Mouse (Mus musculus): ENCODE measurements around the gene Pcbp4. TPM values are rescaled to one million over a fixed set of nuclear protein-coding genes. Genes with fewer than 3 reads are reported as not detected.
A peak's percentile ranks its signal among the peaks of the same experiment; 100 is the strongest.

The Pcbp4 gene
- polyA plus RNA-seq, 1 experiment, result 90.3 TPM

- H3K27me3 ChIP-seq (replicated peaks; ENCODE audit: control insufficient read depth, insufficient read depth, low read length), result no peaks in the 10 kb centered on the region
- H3K4me3 ChIP-seq (ENCODE audit: insufficient read depth, low read depth, low read length), result no peak overlapping the region
- TF ChIP-seq POLR2A (IDR thresholded peaks at IDR 0.05; ENCODE audit: low read depth, low read length), result no peak
- 58% methylated on average over 4 of the region's 4 CpGs for WGBS
- DNase-seq, result peak; percentile 87
- peak overlapping the region; percentile 75 for H3K27ac ChIP-seq (ENCODE audit: insufficient read depth, low read depth, low read length)
- peaks cover 19% of the 10 kb centered on the region for H3K4me1 ChIP-seq (ENCODE audit: control insufficient read depth, insufficient read depth, low read length)
- no peaks in the 10 kb centered on the region for H3K36me3 ChIP-seq (ENCODE audit: control insufficient read depth, insufficient read depth, low read length)
These were observed 8.3 kb upstream of the Pcbp4 start for GRCm38 (mm10) chr9:106444836-106445235.

GRCm38 (mm10) chr9:106447348-106447747 lies 5.7 kb upstream of the Pcbp4 start, which contains the start of the genes Abhd14b and Abhd14a:
Gene Abhd14b, plus strand, starts transcription at chr9:106447459.
Gene Abhd14a, minus strand, starts transcription at chr9:106447678.
- peak within 1 kb of the TSS; percentile 82 for H3K4me3 ChIP-seq (ENCODE audit: insufficient read depth, low read depth, low read length)
- no peaks in the 10 kb centered on the region for H3K36me3 ChIP-seq (ENCODE audit: control insufficient read depth, insufficient read depth, low read length)
- H3K4me1 ChIP-seq (ENCODE audit: control insufficient read depth, insufficient read depth, low read length), result peaks cover 27% of the 10 kb centered on the region
- peak within 1 kb of the TSS; percentile 97 for H3K27ac ChIP-seq (ENCODE audit: insufficient read depth, low read depth, low read length)
- DNase-seq, result peak; percentile 99
- WGBS, result under 1% methylated on average over 24 of the region's 24 CpGs
- H3K27me3 ChIP-seq (replicated peaks; ENCODE audit: control insufficient read depth, insufficient read depth, low read length), result no peaks in the 10 kb centered on the region
- TF ChIP-seq CTCF (conservative IDR thresholded peaks at IDR 0.05; ENCODE audit: insufficient read depth, insufficient read length, low read depth, low read length) (peak; percentile 56), POLR2A (IDR thresholded peaks at IDR 0.05; ENCODE audit: low read depth, low read length) (peak; percentile 37)

- Histone ChIP-seq H3K4me3 (ENCODE audit: insufficient read depth, low read depth, low read length) (peak overlapping the region; percentile 82), H3K36me3 (ENCODE audit: control insufficient read depth, insufficient read depth, low read length) (no peaks in the 10 kb centered on the region), H3K4me1 (ENCODE audit: control insufficient read depth, insufficient read depth, low read length) (peaks cover 30% of the 10 kb centered on the region), H3K27me3 (replicated peaks; ENCODE audit: control insufficient read depth, insufficient read depth, low read length) (no peaks in the 10 kb centered on the region), H3K27ac (ENCODE audit: insufficient read depth, low read depth, low read length) (peak overlapping the region; percentile 87)
- WGBS, result 22% methylated on average over 9 of the region's 9 CpGs
- peak; percentile 63 for DNase-seq
- no peak for TF ChIP-seq CTCF (conservative IDR thresholded peaks at IDR 0.05; ENCODE audit: insufficient read depth, insufficient read length, low read depth, low read length)
- TF ChIP-seq POLR2A (IDR thresholded peaks at IDR 0.05; ENCODE audit: low read depth, low read length), result no peak
These were observed 5.1 kb upstream of the Pcbp4 start for GRCm38 (mm10) chr9:106447951-106448350.

GRCm38 (mm10) chr9:106448498-106449031 lies 4.5 kb upstream of the Pcbp4 start:
- Histone ChIP-seq H3K36me3 (ENCODE audit: control insufficient read depth, insufficient read depth, low read length) (no peaks in the 10 kb centered on the region), H3K4me1 (ENCODE audit: control insufficient read depth, insufficient read depth, low read length) (peaks cover 30% of the 10 kb centered on the region), H3K27ac (ENCODE audit: insufficient read depth, low read depth, low read length) (peak overlapping the region; percentile 97), H3K27me3 (replicated peaks; ENCODE audit: control insufficient read depth, insufficient read depth, low read length) (no peaks in the 10 kb centered on the region), H3K4me3 (ENCODE audit: insufficient read depth, low read depth, low read length) (peak overlapping the region; percentile 82)
- TF ChIP-seq POLR2A (IDR thresholded peaks at IDR 0.05; ENCODE audit: low read depth, low read length), result peak; percentile 85
- TF ChIP-seq CTCF (conservative IDR thresholded peaks at IDR 0.05; ENCODE audit: insufficient read depth, insufficient read length, low read depth, low read length), result peak; percentile 80
- WGBS, result under 1% methylated on average over 23 of the region's 23 CpGs
- DNase-seq, result peak; percentile 89

- WGBS, result 59% methylated on average over 8 of the region's 8 CpGs
- Histone ChIP-seq H3K4me3 (ENCODE audit: insufficient read depth, low read depth, low read length) (peak overlapping the region; percentile 82), H3K27ac (ENCODE audit: insufficient read depth, low read depth, low read length) (peak overlapping the region; percentile 97), H3K4me1 (ENCODE audit: control insufficient read depth, insufficient read depth, low read length) (peaks cover 36% of the 10 kb centered on the region), H3K27me3 (replicated peaks; ENCODE audit: control insufficient read depth, insufficient read depth, low read length) (no peaks in the 10 kb centered on the region), H3K36me3 (ENCODE audit: control insufficient read depth, insufficient read depth, low read length) (no peaks in the 10 kb centered on the region)
- no peak for DNase-seq
- no peak for TF ChIP-seq POLR2A (IDR thresholded peaks at IDR 0.05; ENCODE audit: low read depth, low read length)
- TF ChIP-seq CTCF (conservative IDR thresholded peaks at IDR 0.05; ENCODE audit: insufficient read depth, insufficient read length, low read depth, low read length), result no peak
These were observed 3.1 kb upstream of the Pcbp4 start for GRCm38 (mm10) chr9:106449947-106450346.

- peak; percentile 93 for DNase-seq
- TF ChIP-seq CTCF (conservative IDR thresholded peaks at IDR 0.05; ENCODE audit: insufficient read depth, insufficient read length, low read depth, low read length) (no peak), POLR2A (IDR thresholded peaks at IDR 0.05; ENCODE audit: low read depth, low read length) (no peak)
- no peaks in the 10 kb centered on the region for H3K27me3 ChIP-seq (replicated peaks; ENCODE audit: control insufficient read depth, insufficient read depth, low read length)
- H3K36me3 ChIP-seq (ENCODE audit: control insufficient read depth, insufficient read depth, low read length), result no peaks in the 10 kb centered on the region
- peaks cover 29% of the 10 kb centered on the region for H3K4me1 ChIP-seq (ENCODE audit: control insufficient read depth, insufficient read depth, low read length)
- peak overlapping the region; percentile 82 for H3K4me3 ChIP-seq (ENCODE audit: insufficient read depth, low read depth, low read length)
- peak overlapping the region; percentile 97 for H3K27ac ChIP-seq (ENCODE audit: insufficient read depth, low read depth, low read length)
- 20% methylated on average over 9 of the region's 9 CpGs for WGBS
These were observed 2.4 kb upstream of the Pcbp4 start for GRCm38 (mm10) chr9:106450661-106451060.

- Histone ChIP-seq H3K4me1 (ENCODE audit: control insufficient read depth, insufficient read depth, low read length) (peaks cover 27% of the 10 kb centered on the region), H3K27ac (ENCODE audit: insufficient read depth, low read depth, low read length) (no peak overlapping the region), H3K36me3 (ENCODE audit: control insufficient read depth, insufficient read depth, low read length) (no peaks in the 10 kb centered on the region), H3K4me3 (ENCODE audit: insufficient read depth, low read depth, low read length) (no peak overlapping the region), H3K27me3 (replicated peaks; ENCODE audit: control insufficient read depth, insufficient read depth, low read length) (no peaks in the 10 kb centered on the region)
- 68% methylated on average over 11 of the region's 11 CpGs for WGBS
- TF ChIP-seq POLR2A (IDR thresholded peaks at IDR 0.05; ENCODE audit: low read depth, low read length) (no peak), CTCF (conservative IDR thresholded peaks at IDR 0.05; ENCODE audit: insufficient read depth, insufficient read length, low read depth, low read length) (no peak)
- no peak for DNase-seq
These were observed 1.8 kb upstream of the Pcbp4 start for GRCm38 (mm10) chr9:106451298-106451697.
